Mouse (Mus musculus) forebrain, embryonic 13.5 days (tissue): ENCODE measurements around the gene Gm28729. TPM values are rescaled to one million over a fixed set of nuclear protein-coding genes. Genes with fewer than 3 reads are reported as not detected.

Source experiments
- ATAC-seq: fragments of 200-750 bp; cut with Nextera tagmentation; 2 replicates; pipeline ENCODE4 v1.8.0; 2017
- H3K27ac ChIP-seq: fragments of 300-500 bp; sonication (generic); 2 replicates; pipeline ENCODE4 v1.5.1; 2015; ENCODE audit warnings: inconsistent platforms, mild to moderate bottlenecking, moderate library complexity
- H3K27me3 ChIP-seq: fragments of 300-500 bp; sonication (generic); 2 replicates; pipeline ENCODE4 v1.6.1; 2015; ENCODE audit warnings: mild to moderate bottlenecking, inconsistent platforms
- H3K36me3 ChIP-seq: fragments of 300-500 bp; sonication (generic); 2 replicates; pipeline ENCODE4 v1.6.1; 2015; ENCODE audit warnings: mild to moderate bottlenecking, inconsistent platforms; ENCODE audit not compliant: poor library complexity, severe bottlenecking
- H3K4me1 ChIP-seq: fragments of 300-500 bp; sonication (generic); 2 replicates; pipeline ENCODE4 v1.6.1; 2015; ENCODE audit warnings: inconsistent platforms
- H3K4me2 ChIP-seq: fragments of 300-500 bp; sonication (generic); 2 replicates; pipeline ENCODE4 v1.6.1; 2015; ENCODE audit warnings: inconsistent platforms, mild to moderate bottlenecking, moderate library complexity
- H3K4me3 ChIP-seq: fragments of 300-500 bp; sonication (generic); 2 replicates; pipeline ENCODE4 v1.5.1; 2015; ENCODE audit warnings: mild to moderate bottlenecking, inconsistent platforms
- H3K9ac ChIP-seq: fragments of 300-500 bp; sonication (generic); 2 replicates; pipeline ENCODE4 v1.6.1; 2015; ENCODE audit warnings: mild to moderate bottlenecking, inconsistent platforms
- H3K9me3 ChIP-seq: fragments of 300-500 bp; sonication (generic); replicated peaks from 2 replicates; pipeline ENCODE4 v1.6.1; 2016; ENCODE audit warnings: inconsistent platforms
- WGBS: fragments of 180-500 bp; shearing (Covaris S2); methylation state at CpG from one replicate; pipeline ENCODE4 v1.1.7; 2015; 5-methylcytosine and 5-hydroxymethylcytosine counted together
- polyA plus RNA-seq: library from polyadenylated mRNA; unstranded; fragments of >200 nt; fragmentation: Nextera tagmentation; extraction: Ambion mirVana; gene quantifications from 2 replicates; pipeline ENCODE4 v1.2.1, GENCODE M21; 2015

Gene Gm28729
- polyA plus RNA-seq, 1 experiment from 2014 or later, result 0.10 TPM

DNA sequence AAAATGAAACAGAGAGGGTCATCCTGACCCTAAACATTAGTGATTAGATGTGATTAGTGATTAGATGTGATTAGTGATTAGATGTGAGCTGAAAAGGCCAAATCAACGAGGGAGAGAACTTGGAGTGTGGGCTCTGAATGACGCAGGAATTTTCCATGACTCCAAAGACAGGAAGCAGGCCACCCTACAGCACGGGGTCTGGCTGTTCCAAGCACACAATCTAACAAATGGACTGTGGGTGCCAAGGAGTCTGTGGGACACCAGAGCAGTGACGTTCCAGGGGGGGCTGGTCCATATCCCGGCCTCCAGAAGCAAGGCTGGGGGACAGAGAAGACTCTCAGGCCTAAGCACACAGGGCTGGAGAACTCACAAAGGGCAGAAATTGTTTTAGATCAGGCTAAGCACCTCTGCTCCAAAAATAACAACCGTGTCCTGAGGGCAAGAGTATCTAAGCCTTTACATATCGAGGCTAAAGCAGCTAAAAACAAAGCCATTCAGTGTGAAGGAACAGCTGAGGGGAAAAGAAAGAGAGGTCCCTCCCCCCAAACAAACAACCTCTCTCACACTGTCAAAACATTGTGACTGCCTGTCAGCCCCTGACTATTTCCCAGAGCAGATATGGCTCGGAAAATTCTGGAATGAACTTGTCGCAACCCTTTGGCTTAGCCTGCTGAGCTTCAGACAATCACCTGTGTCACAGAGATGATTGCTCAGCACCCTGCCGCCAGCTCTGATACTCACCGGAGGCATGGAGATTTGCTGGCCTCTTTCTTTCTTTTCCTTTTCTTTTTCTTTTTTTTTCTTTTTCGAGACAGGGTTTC lies 74.0 kb downstream of the Gm28729 start:
- Histone ChIP-seq H3K4me2 (no peak overlapping the region), H3K4me1 (peaks cover 13% of the 10 kb centered on the region), H3K27me3 (no peaks in the 10 kb centered on the region), H3K27ac (no peak overlapping the region), H3K36me3 (no peaks in the 10 kb centered on the region), H3K9ac (no peak overlapping the region), H3K4me3 (no peak overlapping the region), H3K9me3 (no peaks in the 10 kb centered on the region)
- peak; percentile 16; the same call in 1 of the 2 replicates for ATAC-seq
- WGBS, result 43% methylated on average over 12 of the region's 12 CpGs

- no peak overlapping the region for H3K9ac ChIP-seq
- H3K4me3 ChIP-seq, result no peak overlapping the region
- ATAC-seq, result no peak
- peaks cover 8% of the 10 kb centered on the region for H3K4me1 ChIP-seq
- H3K4me2 ChIP-seq, result no peak overlapping the region
- no peak overlapping the region for H3K27ac ChIP-seq
- H3K27me3 ChIP-seq, result no peaks in the 10 kb centered on the region
- no peaks in the 10 kb centered on the region for H3K36me3 ChIP-seq
- H3K9me3 ChIP-seq, result no peaks in the 10 kb centered on the region
- 89% methylated on average over 9 of the region's 9 CpGs for WGBS
Measured at GRCm38 (mm10) chr9:96449514-96449913, 75.5 kb downstream of the Gm28729 start.

- H3K27ac ChIP-seq, result no peak overlapping the region
- H3K4me3 ChIP-seq, result no peak overlapping the region
- 83% methylated on average over 4 of the region's 4 CpGs for WGBS
- H3K27me3 ChIP-seq, result no peaks in the 10 kb centered on the region
- H3K4me2 ChIP-seq, result no peak overlapping the region
- ATAC-seq, result no peak
- H3K9me3 ChIP-seq, result no peaks in the 10 kb centered on the region; the same call in 1 of the 2 replicates
- H3K9ac ChIP-seq, result no peak overlapping the region
- H3K4me1 ChIP-seq, result peaks cover 7% of the 10 kb centered on the region; the same call in 1 of the 2 replicates
- no peaks in the 10 kb centered on the region for H3K36me3 ChIP-seq
Measured at GRCm38 (mm10) chr9:96445351-96445750, 79.7 kb downstream of the Gm28729 start.

DNA sequence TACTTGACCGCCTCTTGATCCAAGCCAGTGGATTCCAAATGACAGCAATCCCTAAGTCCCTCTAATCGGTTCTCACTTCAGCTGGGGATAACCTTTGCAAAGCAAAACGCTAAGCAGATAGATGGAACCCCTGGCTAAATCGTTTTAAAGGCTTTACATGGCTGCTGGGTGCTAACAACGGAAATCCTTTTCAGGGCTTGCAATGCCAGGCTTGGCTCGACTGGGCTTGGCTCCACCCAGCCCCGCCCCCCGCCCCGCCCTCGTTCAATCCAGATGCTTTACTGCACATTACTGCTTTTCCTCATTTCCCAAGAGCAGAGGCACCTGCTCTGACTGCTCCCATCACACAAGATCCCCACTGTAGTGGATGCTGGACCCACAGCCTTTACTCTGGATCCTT lies 83.0 kb downstream of the Gm28729 start:
- peak overlapping the region; percentile 24 for H3K4me2 ChIP-seq
- 12% methylated on average over 10 of the region's 10 CpGs for WGBS
- H3K4me3 ChIP-seq, result no peak overlapping the region
- no peak overlapping the region for H3K27ac ChIP-seq
- no peaks in the 10 kb centered on the region for H3K36me3 ChIP-seq
- H3K4me1 ChIP-seq, result peaks cover 27% of the 10 kb centered on the region
- H3K9me3 ChIP-seq, result no peaks in the 10 kb centered on the region; the same call in 1 of the 2 replicates
- no peak for ATAC-seq
- no peak overlapping the region for H3K9ac ChIP-seq
- peaks cover 11% of the 10 kb centered on the region for H3K27me3 ChIP-seq

- ATAC-seq, result peak; percentile 42
- H3K27ac ChIP-seq, result peak overlapping the region; percentile 59
Measured at GRCm38 (mm10) chr9:96438334-96438871, 86.7 kb downstream of the Gm28729 start.

GRCm38 (mm10) chr9:96437805-96438333 lies 87.2 kb downstream of the Gm28729 start:
- H3K36me3 ChIP-seq, result no peaks in the 10 kb centered on the region
- ATAC-seq, result peak; percentile 71
- peak overlapping the region; percentile 59 for H3K27ac ChIP-seq
- H3K4me3 ChIP-seq, result peak overlapping the region; percentile 42
- H3K4me2 ChIP-seq, result peak overlapping the region; percentile 68
- WGBS, result under 1% methylated on average over 25 of the region's 25 CpGs
- H3K27me3 ChIP-seq, result peaks cover 20% of the 10 kb centered on the region
- H3K9ac ChIP-seq, result peak overlapping the region; percentile 65
- H3K9me3 ChIP-seq, result no peaks in the 10 kb centered on the region; the same call in 1 of the 2 replicates
- H3K4me1 ChIP-seq, result peaks cover 31% of the 10 kb centered on the region

More at GRCm38 (mm10) chr9:96438334-96438871, 86.7 kb downstream of the Gm28729 start:
- Histone ChIP-seq H3K9ac (peak overlapping the region; percentile 65), H3K4me3 (peak overlapping the region; percentile 42), H3K36me3 (no peaks in the 10 kb centered on the region), H3K9me3 (no peaks in the 10 kb centered on the region; the same call in 1 of the 2 replicates), H3K4me2 (peak overlapping the region; percentile 68), H3K4me1 (peaks cover 31% of the 10 kb centered on the region), H3K27me3 (peaks cover 20% of the 10 kb centered on the region)
- 2% methylated on average over 8 of the region's 8 CpGs for WGBS

DNA sequence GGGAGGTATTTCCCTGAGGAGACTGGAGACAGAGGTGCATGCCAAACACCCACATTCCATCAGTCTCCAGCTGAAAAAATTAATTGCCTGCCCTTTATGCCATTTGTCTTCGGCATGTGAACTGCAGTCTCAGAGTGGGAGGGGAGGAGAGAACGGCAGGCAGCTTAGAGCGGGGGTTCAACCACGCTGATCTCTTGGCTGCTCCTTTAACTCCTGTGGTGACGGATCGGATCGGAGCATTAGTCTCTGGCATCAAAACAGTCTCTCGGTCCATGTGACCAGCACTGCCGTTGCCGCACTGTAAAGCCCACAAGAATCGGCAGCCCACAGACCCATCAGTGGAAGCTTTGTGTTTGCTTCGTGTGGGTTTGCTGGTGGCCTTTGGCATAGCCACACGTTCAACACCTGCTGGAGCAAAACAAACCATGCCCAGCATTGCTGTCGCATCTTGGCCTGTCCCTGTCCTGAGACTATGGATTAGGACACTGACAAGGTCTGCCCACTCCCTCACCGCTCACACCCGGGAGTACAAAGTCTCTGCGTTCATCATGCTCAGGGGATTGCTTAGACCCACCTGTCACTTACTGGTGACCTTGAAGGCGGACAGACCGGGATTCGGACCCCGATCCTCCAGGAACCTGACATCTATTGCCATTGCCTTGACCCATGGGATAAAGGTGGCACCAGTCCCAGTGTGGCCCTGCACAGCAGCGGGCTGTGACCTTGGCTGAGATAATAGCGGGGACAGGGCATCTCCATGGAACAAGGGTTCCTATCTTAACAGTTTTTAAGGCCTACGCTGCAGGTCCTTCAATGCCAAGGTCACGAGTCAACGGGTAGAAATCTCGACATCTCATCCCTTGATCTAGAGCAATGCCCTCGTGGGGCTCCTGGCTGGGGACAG lies 87.9 kb downstream of the Gm28729 start:
- ATAC-seq, result peak; percentile 46
- Histone ChIP-seq H3K9ac (peak overlapping the region; percentile 65), H3K27ac (peak overlapping the region; percentile 59), H3K36me3 (no peaks in the 10 kb centered on the region), H3K27me3 (peaks cover 20% of the 10 kb centered on the region), H3K4me3 (peak overlapping the region; percentile 42), H3K4me2 (peak overlapping the region; percentile 68), H3K9me3 (no peaks in the 10 kb centered on the region; the same call in 1 of the 2 replicates), H3K4me1 (peaks cover 27% of the 10 kb centered on the region)
- WGBS, result 10% methylated on average over 28 of the region's 28 CpGs

Other genes with a start within 250 kb of the Gm28729 start
- gene Atp1b3, start 160.8 kb downstream of the Gm28729 start, polyA plus RNA-seq, result 156 and 158 TPM in 2 replicates
- gene Rnf7, start 46.6 kb downstream of the Gm28729 start, polyA plus RNA-seq, result 235 and 239 TPM in 2 replicates
- gene Rasa2, start 106.4 kb upstream of the Gm28729 start, polyA plus RNA-seq, result 16.0 TPM in 2 replicates
- 30.5 and 30.8 TPM in 2 replicates for gene Zbtb38, start 227.6 kb upstream of the Gm28729 start, polyA plus RNA-seq